Mouse (Mus musculus): ENCODE measurements around the gene Bag5.

DNA sequence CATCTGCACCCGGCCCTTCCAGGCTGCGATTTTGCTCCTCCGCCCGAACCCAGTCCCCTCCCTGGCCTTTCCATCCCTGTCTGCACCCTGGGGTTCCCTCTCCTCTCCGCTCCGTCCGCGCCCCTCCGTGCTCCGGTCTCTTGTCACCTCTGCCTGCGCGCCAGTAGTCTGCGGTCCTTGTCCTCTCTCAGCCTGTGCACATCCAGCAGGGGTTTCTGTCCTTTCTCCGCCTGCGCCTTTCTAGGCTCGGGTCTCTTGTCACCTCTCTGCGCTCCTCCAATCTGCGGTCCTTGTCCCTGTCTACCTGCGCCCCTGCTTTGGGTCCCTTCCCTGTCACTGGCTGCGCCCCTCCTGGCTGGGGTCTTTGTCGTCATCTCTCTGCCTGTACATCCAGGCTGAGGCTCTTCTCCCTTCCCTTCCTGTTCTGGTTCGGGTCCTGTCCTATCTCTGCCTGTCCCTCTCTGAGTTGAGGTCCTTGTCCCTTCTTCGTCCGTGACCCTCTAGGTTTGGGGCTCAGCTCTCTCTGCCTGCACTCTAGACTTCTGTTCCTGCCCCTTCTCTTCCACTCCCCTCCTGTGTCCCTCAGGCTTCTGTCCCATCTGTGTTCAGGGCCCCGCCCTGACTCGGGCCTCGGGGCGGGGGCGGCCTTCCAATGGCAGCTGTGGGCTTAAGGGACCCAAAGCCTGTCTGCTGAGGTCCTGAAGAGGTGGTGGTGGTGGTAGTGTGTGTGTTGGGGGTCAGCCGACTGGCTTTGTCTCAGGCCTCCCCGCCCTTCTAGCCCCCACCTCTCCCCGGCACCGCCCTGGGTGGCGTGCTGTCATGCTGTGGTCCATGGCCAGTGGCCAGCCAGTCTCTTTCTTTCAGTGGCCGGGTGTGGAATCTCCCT, 46.4 kb upstream of the Bag5 start:
- TF ChIP-seq CTCF (IDR thresholded peaks at IDR 0.05; ENCODE audit: low read depth) (no peak), EP300 (optimal IDR thresholded peaks at IDR 0.05) (no peak)

All from stomach, postnatal 0 days (tissue).